Mouse (Mus musculus) heart, postnatal 25 days (tissue): ENCODE data around the gene Zfp322a. TPM values are rescaled to one million over a fixed set of nuclear protein-coding genes. Genes with fewer than 3 reads are reported as not detected.
"Not testable (repeated sequence)": the region's sequence is repeated elsewhere in the genome, so short reads cannot be mapped to it uniquely, and the experiment has no call there.

Experiments used
- DNase-seq: peaks from one replicate; pipeline ENCODE4 v3.0.0; 2022; ENCODE audit warnings: low spot score
- intact Hi-C: fragments of 180-260 bp; cut with DNase I; formaldehyde crosslinking; loops from one replicate; pipeline ENCODE4 v1.15.1; 2025
- total RNA-seq, 2 experiments: library from RNA; stranded (reverse); gene quantifications; 2 replicates each; pipeline ENCODE4 v1.2.3; 2021

Gene Zfp322a
- total RNA-seq, 2 experiments from 2014 or later: 16.8 to 20.2 TPM

DNA sequence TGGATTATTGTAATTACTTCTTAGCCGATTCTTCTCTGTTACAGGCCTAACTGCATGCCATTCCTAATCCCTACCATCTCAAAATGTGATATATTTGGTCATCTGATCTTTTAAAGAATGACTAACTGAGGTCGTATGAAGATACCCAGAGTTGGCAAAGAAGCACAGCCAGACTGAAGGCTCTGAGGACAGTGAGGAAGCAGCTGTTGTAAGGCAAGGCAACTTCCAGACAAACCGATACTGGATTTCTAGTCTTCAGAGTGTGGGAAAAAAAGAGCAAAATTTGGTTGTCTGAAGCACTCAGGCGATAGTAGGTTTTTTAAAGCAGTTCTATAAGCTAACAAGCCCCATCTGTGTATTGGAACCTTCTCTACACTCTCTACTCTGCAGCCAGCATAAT, 7.5 kb downstream of the Zfp322a start:
- no peak for DNase-seq
- intact Hi-C loops: loop anchor here (10.0 kb wide), 2 partner anchors 393 to 1317 kb away; partner anchors contain the start of genes Hist1h2ab, Hist1h2ag, Hist1h2bj and Hist1h3b

DNA sequence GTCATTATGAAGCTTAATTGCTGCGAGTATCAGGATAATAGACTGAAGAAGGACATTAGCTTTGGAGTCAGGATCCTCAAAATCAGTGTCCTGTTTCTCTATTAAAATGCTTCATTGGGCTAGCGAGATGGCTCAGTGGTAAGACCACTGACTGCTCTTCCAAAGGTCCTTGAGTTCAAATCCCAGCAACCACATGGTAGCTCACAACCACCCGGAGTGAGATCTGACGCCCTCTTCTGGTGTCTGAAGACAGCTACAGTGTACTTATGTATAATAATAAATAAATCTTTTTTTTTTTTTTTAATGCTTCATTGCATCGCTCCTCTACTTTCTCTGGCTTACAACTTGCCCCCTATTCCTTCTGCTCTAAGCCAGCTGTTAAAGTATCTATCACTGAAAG, 14.5 kb downstream of the Zfp322a start:
- DNase-seq, intact Hi-C loops: not testable (repeated sequence)

DNA sequence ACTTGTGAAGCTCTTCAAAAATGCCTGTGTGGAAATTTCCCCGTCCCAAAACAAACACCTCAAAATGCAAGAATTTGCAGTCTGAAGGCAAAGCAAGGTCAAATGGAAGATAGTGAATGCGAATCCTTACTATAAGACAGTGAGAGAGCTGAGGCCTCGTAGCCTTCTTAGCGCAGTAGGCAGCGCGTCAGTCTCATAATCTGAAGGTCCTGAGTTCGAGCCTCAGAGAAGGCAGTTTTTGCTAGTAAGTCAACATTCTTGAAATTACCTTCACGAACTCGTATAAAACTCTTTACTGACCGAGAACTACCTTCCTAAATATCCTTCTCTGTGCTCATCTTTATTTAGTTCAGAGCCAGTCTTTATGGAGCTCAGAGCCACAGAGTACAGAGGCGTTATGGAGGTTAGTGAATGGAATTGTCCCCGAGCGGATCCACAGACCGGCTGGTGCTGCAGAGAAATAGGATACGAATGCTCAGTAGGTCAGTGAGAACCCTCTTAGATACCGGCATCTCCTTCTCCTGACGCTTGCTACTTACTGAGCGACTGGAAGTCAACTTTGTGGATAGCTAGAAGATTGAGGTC, 51.6 kb downstream of the Zfp322a start:
- no peak for DNase-seq
- intact Hi-C loops: no loop called here

DNA sequence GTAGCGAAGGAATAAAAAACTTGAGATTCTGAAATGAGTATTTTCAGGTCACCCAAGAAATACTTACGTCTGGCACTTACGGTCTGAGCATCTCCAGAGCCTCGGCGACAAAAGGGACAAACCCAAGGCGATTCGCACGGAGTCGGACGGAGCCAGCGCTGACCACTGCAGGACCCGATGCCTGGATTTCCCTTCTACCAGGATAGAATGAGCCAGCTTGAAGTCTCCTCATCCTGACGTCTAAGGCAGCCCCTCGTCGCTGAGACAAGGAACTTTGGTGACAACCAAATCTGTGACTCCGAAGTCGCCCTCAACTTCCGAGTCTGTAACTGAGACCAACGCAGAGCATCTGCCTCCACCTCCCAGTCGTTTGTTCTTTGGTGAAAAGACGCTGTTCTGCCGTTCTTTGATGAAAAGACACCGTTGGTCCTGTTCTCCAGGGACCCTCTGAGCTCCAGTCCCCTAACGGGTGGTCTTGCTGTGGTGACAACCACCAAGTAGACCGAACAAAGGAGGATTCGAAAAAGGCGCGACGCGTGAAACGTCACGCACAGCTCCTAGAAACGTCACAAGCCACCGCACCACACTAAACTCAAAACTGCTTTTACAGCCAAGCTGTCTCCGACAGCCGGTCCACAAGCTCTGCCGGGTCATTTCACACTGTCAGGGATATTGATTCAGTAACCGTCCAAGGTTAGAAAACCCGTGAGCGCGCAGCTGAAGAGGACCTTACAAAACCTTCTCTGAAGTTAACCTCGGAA, 55.9 kb downstream of the Zfp322a start:
- no peak for DNase-seq
- intact Hi-C loops: no loop called here

DNA sequence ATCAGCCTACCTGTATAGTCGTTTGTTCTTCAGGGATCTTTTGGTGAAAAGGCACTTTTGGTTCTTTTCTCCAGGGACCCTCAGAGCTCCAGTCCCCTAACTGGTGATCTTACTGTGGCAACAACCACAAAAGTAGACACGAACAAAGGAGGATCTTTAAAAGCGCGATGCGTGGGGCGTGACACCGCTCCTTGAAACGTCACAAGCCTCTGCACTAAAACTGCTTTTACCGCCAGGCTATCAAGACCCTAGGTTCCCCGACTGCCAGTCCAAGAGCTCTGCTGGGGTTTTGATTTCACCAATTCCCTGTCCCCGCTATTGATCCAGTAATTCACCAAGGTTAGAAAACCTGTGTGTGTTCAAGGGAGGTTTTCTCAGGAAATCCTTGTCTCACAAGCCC, 59.0 kb downstream of the Zfp322a start:
- intact Hi-C loops: no loop called here
- no peak for DNase-seq

DNA sequence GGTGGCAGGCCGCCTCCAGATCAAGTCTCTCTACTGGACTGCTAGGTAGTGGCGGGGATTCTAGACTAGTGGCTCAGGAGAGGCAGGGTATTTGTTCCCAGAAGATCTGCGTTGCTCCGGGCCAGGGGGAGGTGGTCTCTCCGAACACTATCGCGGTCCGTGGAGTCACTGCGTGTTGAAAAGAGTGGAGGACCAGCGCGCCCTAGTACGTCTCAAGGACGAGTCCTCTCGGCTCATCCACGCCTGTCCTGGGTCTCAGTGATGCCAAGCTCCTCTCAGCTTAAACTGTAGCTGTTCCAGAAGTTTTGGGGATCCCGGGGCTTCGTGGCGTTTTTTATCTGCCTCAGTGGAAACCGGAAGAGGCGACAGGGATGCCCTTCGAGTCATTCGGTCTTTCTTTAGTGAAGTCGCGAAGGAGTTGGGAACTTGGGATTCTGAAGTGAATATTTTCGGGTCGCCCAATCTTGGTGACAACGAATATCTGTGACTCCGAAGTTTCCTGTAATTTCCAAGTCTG, 59.5 kb downstream of the Zfp322a start:
- no peak for DNase-seq
- intact Hi-C loops: no loop called here

DNA sequence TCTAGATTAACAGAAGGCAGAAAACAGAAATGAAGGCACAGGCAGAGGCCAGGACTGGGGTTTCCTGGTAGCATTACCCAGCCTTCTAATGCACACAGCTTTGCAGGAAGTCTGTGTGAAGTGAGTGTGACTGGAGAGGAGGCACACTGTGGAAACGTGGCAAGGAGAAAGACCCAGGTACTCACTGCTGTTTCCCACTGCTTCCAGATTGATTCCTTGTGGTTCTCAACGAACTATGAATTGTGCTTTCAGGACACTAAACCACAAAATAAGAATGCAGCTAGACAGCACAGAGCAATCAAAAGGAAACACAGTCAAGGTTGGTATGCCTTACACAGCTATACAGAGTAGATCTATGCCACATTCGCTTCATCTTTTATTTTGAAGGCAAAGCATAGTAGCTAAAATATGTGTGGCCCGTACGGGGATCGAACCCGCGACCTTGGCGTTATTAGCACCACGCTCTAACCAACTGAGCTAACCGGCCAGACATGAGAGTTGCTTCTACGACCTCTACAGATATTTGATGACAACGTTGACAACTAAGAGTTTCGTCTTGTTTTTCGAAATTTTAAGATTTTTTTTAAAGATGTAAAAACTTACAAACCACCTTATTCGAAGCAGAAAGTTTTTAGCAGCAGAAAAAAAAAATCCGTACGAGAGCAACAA, 60.2 kb downstream of the Zfp322a start:
- DNase-seq, intact Hi-C loops: not testable (repeated sequence)

DNA sequence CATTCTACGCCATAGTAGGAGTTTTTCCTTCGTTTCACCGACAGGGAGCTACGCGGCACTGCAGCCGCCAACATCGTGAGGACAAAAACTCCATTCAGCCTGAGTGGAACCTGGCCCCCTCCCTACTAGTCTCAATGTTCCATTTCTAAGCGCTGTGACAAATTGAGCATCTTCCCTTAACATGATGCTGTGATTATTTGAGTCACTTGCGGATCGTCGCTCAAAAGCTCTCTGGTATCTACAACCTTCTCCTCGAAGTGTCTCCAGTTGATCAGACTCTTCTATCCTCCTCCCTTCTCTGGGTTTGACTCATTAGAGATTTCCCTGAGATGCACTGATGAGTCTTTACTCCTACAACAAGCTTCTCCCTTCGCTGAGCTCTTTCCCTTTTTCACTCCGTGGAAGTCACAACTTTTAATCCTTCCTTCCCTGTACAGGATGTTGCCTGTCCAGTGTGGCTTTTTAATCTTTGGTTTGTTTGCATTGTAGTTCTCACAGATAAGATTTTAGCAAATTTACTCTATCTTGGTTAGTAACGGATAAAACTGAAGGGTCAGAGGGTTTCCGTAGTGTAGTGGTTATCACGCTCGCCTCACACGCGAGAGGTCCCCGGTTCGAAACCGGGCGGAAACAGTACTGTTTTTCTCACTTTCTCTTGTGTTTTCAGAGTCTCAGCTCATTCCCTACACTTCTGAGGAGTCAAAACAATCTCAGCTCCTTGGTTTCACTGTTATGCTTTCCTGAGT, 61.8 kb downstream of the Zfp322a start:
- DNase-seq: no peak
- intact Hi-C loops: no loop called here

DNA sequence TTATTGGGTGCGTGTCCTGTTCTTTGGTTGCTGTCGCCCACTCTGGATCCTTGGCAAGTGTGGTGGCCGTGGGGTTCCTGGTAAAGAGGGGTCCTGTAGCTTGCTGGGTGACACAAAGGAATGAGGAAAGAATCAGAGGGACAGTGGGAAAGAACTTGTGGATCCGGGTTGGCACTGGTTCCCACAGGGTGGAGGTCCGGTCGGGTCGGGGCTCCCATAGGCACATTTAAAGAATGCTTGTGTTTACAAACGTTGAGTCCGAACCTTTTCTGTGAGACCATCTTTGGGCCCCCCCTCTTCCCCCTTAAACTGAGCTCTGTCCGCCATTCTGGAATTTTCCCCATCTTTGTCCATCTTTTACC, 62.3 kb downstream of the Zfp322a start:
- no peak for DNase-seq
- intact Hi-C loops: no loop called here

Other genes with a start within 250 kb of the Zfp322a start
- not detected for gene Vmn1r218, start 236.1 kb downstream of the Zfp322a start, total RNA-seq
- not detected for gene Vmn1r219, start 209.9 kb downstream of the Zfp322a start, total RNA-seq
- not detected for gene Vmn1r220, start 181.2 kb downstream of the Zfp322a start, total RNA-seq
- not detected for gene Vmn1r221, start 155.1 kb downstream of the Zfp322a start, total RNA-seq
- gene Vmn1r222, start 133.3 kb downstream of the Zfp322a start, total RNA-seq: not detected
- not detected for gene Vmn1r223, start 122.1 kb downstream of the Zfp322a start, total RNA-seq
- gene Abt1, start 54.7 kb upstream of the Zfp322a start, total RNA-seq: 1 to 10 TPM; 3.9 to 4.4 TPM
- not detected for gene Btn1a1, start 96.7 kb upstream of the Zfp322a start, total RNA-seq
- gene Btn2a2, start 119.6 kb upstream of the Zfp322a start, total RNA-seq: not detected
- 100 to 1,000 TPM; 272 to 334 TPM for gene Hist1h4h, start 161.8 kb upstream of the Zfp322a start, total RNA-seq
- 10 to 100 TPM; 13.7 to 25.9 TPM for gene Hist1h2af, start 164.7 kb upstream of the Zfp322a start, total RNA-seq
- 1 to 10 TPM; 3.4 to 4.1 TPM for gene Hist1h3g, start 166.2 kb upstream of the Zfp322a start, total RNA-seq
- gene Hist1h2bh, start 174.2 kb upstream of the Zfp322a start, total RNA-seq: 1 to 10 TPM; 1.4 to 1.9 TPM
- 10 to 100 TPM in 1 of 2 experiments, 1 to 10 TPM in 1; 6.4 to 10.6 TPM for gene Hist1h3f, start 174.8 kb upstream of the Zfp322a start, total RNA-seq
- 10 to 100 TPM; 33.0 to 46.9 TPM for gene Hist1h4f, start 182.4 kb upstream of the Zfp322a start, total RNA-seq
- gene Hist1h1d, start 184.1 kb upstream of the Zfp322a start, total RNA-seq: 1 to 10 TPM; 1.8 to 2.5 TPM
- 10 to 100 TPM; 15.4 to 27.3 TPM for gene Hist1h3e, start 193.2 kb upstream of the Zfp322a start, total RNA-seq
- gene Hist1h2ae, start 202.0 kb upstream of the Zfp322a start, total RNA-seq: 1 to 10 TPM; 3.4 to 4.1 TPM
- gene Hist1h2bg, start 202.2 kb upstream of the Zfp322a start, total RNA-seq: 10 to 100 TPM; 28.4 to 48.1 TPM
- gene Hist1h2bf, start 205.0 kb upstream of the Zfp322a start, total RNA-seq: 10 to 100 TPM; 16.8 to 17.6 TPM
- 1 to 10 TPM; 2.4 to 4.8 TPM for gene Hist1h2ad, start 205.2 kb upstream of the Zfp322a start, total RNA-seq
- gene Hist1h3d, start 206.6 kb upstream of the Zfp322a start, total RNA-seq: 1 to 10 TPM; 3.4 to 3.6 TPM
- gene Hist1h4d, start 212.4 kb upstream of the Zfp322a start, total RNA-seq: 10 to 100 TPM; 54.4 to 63.1 TPM